Mouse (Mus musculus): ENCODE results near the gene Foxa2.

Foxa2 gene

GRCm38 (mm10) chr2:148039351-148040235 lies 7.2 kb downstream of the Foxa2 start:
- in situ Hi-C loops (cut with MboI; ENCODE audit: unreplicated experiment in 2 of 2): no loop called here

GRCm38 (mm10) chr2:148038366-148039310 lies 8.1 kb downstream of the Foxa2 start:
- in situ Hi-C loops (cut with MboI; ENCODE audit: unreplicated experiment in 2 of 2): no loop called here

GRCm38 (mm10) chr2:148036611-148037160 lies 10.1 kb downstream of the Foxa2 start:
- in situ Hi-C loops (cut with MboI; ENCODE audit: unreplicated experiment in 2 of 2): no loop called here

- in situ Hi-C loops (cut with MboI; ENCODE audit: unreplicated experiment in 2 of 2): no loop called here
These were observed 15.6 kb downstream of the Foxa2 start for GRCm38 (mm10) chr2:148030991-148031675.

GRCm38 (mm10) chr2:148030613-148030935 lies 16.2 kb downstream of the Foxa2 start:
- in situ Hi-C loops (cut with MboI; ENCODE audit: unreplicated experiment in 2 of 2): no loop called here

GRCm38 (mm10) chr2:148029751-148030612 lies 16.8 kb downstream of the Foxa2 start:
- in situ Hi-C loops (cut with MboI; ENCODE audit: unreplicated experiment in 2 of 2): no loop called here

- in situ Hi-C loops (cut with MboI; ENCODE audit: unreplicated experiment in 2 of 2): no loop called here
These were observed 17.6 kb downstream of the Foxa2 start for GRCm38 (mm10) chr2:148029050-148029608.

GRCm38 (mm10) chr2:148026366-148026765 lies 20.4 kb downstream of the Foxa2 start:
- in situ Hi-C loops (cut with MboI; ENCODE audit: unreplicated experiment in 2 of 2): no loop called here

GRCm38 (mm10) chr2:148025481-148025880 lies 21.3 kb downstream of the Foxa2 start:
- in situ Hi-C loops (cut with MboI; ENCODE audit: unreplicated experiment in 2 of 2): no loop called here

- in situ Hi-C loops (cut with MboI; ENCODE audit: unreplicated experiment in 2 of 2): no loop called here
These were observed 22.4 kb downstream of the Foxa2 start for GRCm38 (mm10) chr2:148024268-148024935.

- in situ Hi-C loops (cut with MboI; ENCODE audit: unreplicated experiment in 2 of 2): no loop called here
These were observed 23.4 kb downstream of the Foxa2 start for GRCm38 (mm10) chr2:148023340-148023806.

- in situ Hi-C loops (cut with MboI; ENCODE audit: unreplicated experiment in 2 of 2): no loop called here
These were observed 24.7 kb downstream of the Foxa2 start for GRCm38 (mm10) chr2:148021919-148022570.

GRCm38 (mm10) chr2:148021016-148021415 lies 25.8 kb downstream of the Foxa2 start:
- in situ Hi-C loops (cut with MboI; ENCODE audit: unreplicated experiment in 2 of 2): no loop called here

- in situ Hi-C loops (cut with MboI; ENCODE audit: unreplicated experiment in 2 of 2): no loop called here
These were observed 26.6 kb downstream of the Foxa2 start for GRCm38 (mm10) chr2:148020125-148020524.

- in situ Hi-C loops (cut with MboI; ENCODE audit: unreplicated experiment in 2 of 2): no loop called here
These were observed 28.7 kb downstream of the Foxa2 start for GRCm38 (mm10) chr2:148017782-148018690.

- in situ Hi-C loops (cut with MboI; ENCODE audit: unreplicated experiment in 2 of 2): no loop called here
These were observed 33.4 kb downstream of the Foxa2 start for GRCm38 (mm10) chr2:148013382-148013781.

GRCm38 (mm10) chr2:148009049-148009448 lies 37.7 kb downstream of the Foxa2 start:
- in situ Hi-C loops (cut with MboI; ENCODE audit: unreplicated experiment in 2 of 2): no loop called here

All from v-Abl transformed pro-B cells (cell line).